Mouse (Mus musculus) layer of hippocampus, adult 9-11 months (tissue): Measurements from ENCODE around the gene Olfr1090.

Source experiments
- DNase-seq: peaks from one replicate; pipeline ENCODE4 v3.0.0; 2022

Olfr1090 gene

DNA sequence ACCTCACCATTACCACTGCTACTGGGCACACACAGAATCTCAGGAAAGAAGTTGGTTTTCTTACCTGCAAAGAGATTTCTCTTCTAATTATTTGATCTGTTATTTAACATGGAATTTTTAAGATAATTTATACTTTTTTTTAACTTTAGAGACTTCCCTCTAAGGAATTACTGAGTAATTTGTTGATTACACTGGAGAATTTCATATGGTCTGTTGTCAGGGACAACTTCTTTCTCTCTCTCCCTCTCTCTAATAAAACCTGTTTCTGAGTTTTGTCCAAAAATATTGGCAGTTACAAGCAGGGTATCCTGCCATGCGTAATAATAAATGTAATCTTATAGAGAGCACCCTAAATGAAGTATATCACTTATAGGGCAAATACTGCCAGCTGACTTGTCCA is at the start of gene Olfr1090:
Gene Olfr1090 (minus strand): TSS at position 101 of the 400 bp plus-strand sequence.
- no peak for DNase-seq

DNA sequence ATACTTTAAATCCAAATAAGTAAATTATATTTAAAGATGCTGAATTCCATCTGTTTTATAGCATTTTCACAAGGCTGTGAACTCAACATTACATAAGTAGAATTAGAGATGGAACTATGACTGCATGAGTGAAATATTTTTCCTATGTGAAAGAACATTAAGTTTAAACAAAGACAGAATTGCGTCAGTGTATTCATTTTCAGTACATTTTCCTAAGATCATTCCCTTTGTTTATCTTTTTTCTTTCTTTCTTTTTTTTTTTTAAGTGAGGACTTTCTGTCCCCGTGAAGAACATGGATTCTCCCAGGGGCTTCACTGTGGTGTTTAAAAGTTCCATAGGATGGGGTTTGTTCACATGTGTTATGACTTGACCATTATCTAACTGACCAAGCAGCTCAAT is 23.4 kb upstream of the Olfr1090 start, which contains the start of gene Olfr1093:
Gene Olfr1093 (plus strand): TSS at position 301 of the 400 bp plus-strand sequence.
- DNase-seq = no peak

DNA sequence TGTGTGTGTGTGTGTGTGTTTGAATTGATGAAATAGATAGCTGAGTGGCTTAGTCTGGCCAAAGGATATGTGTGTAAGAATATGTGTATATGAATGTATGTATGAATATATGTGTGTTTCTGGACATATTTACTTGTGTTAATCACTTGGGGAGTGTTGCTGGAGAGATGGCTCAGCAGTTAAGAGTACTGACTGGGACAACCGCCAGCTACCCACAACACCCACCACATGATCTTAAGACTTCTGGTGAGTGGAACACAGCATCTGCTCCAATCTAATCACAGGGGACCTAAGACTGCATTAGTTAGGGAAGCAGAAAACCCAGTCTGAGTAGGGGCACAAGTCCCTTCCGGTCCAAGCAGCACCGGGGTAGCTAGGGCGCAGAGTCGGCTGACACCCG is 2.3 kb upstream of the Olfr1090 start:
- DNase-seq = peak; percentile 13

DNA sequence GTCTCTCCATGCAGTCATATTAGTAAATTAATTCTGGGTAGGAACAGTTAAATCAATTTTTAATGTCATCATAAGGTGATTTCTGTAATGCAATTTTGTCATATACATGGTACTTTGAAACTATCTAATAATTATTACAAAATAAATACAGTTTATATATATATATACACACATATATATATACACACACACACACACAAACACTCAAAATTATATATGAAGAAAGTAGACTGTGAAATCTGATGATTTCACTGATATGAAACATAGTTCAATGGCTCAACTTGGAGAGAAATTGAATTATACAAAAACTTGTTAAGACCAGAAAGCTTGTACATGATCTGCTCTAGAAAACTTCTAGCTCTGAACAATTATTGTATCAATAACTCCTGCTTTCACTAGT is 25.2 kb downstream of the Olfr1090 start, which contains the start of gene Olfr1089:
Gene Olfr1089 (minus strand): TSS at position 101 of the 400 bp plus-strand sequence.
- no peak for DNase-seq
